Comparison of ENCODE assay signal across 12 mouse cellular contexts in genomic region chr7:100392265-100392664, GRCm38 (mm10). TPM values are rescaled to one million over a fixed set of nuclear protein-coding genes. Genes with fewer than 3 reads are reported as not detected.
DNase-seq lines count a peak whose midpoint lies in the region; ATAC-seq and TF ChIP-seq lines count a peak whose summit lies in the region.
"Had no signal": no experiment of that assay in that cellular context is flagged by ENCODE, and none has a peak within 500 bp of the region (broad histone marks: within the 10 kb centered on the region; RNA-seq: fewer than 3 reads in every experiment).

No protein-coding gene starts in this region.

- H3K9ac ChIP-seq in intestine, postnatal 0 days (ENCODE audit: low read depth, low read length) = no peak overlapping the region
- H3K9ac ChIP-seq in intestine, embryonic 16.5 days (ENCODE audit: low read depth, low read length) = no peak overlapping the region
- H3K9ac ChIP-seq in midbrain, embryonic 14.5 days (replicated peaks; ENCODE audit: low read length) = no peak overlapping the region
- H3K9ac ChIP-seq in midbrain, embryonic 13.5 days (replicated peaks) = no peak overlapping the region
- H3K9ac ChIP-seq: lung, embryonic 15.5 days; neural tube, embryonic 13.5 days had no signal

- H3K4me2 ChIP-seq in intestine, postnatal 0 days (replicated peaks; ENCODE audit: low read depth) = no peak overlapping the region
- H3K4me2 ChIP-seq in intestine, embryonic 16.5 days (ENCODE audit: low read depth, low read length) = no peak overlapping the region
- H3K4me2 ChIP-seq in midbrain, embryonic 14.5 days (ENCODE audit: low read length) = no peak overlapping the region
- H3K4me2 ChIP-seq in midbrain, embryonic 13.5 days (replicated peaks) = no peak overlapping the region
- H3K4me2 ChIP-seq: lung, embryonic 15.5 days; neural tube, embryonic 13.5 days had no signal

- no peaks in the 10 kb centered on the region for H3K9me3 ChIP-seq in intestine, postnatal 0 days (ENCODE audit: control insufficient read depth)
- no peaks in the 10 kb centered on the region for H3K9me3 ChIP-seq in intestine, embryonic 16.5 days (ENCODE audit: control insufficient read depth, low read length)
- H3K9me3 ChIP-seq in midbrain, embryonic 14.5 days (ENCODE audit: control insufficient read depth, low read length) = no peaks in the 10 kb centered on the region
- no peaks in the 10 kb centered on the region for H3K9me3 ChIP-seq in midbrain, embryonic 13.5 days
- H3K9me3 ChIP-seq: lung, embryonic 15.5 days; neural tube, embryonic 13.5 days had no signal

- H3K27ac ChIP-seq in intestine, postnatal 0 days (ENCODE audit: low read depth, low read length) = no peak overlapping the region
- H3K27ac ChIP-seq in intestine, embryonic 16.5 days (ENCODE audit: low read length) = no peak overlapping the region
- H3K27ac ChIP-seq in midbrain, embryonic 14.5 days (replicated peaks; ENCODE audit: low read depth, low read length) = no peak overlapping the region
- H3K27ac ChIP-seq in midbrain, embryonic 13.5 days = no peak overlapping the region
- H3K27ac ChIP-seq: lung, embryonic 15.5 days; neural tube, embryonic 13.5 days had no signal

- H3K4me3 ChIP-seq in intestine, postnatal 0 days (ENCODE audit: low read depth, low read length) = no peak overlapping the region
- no peak overlapping the region for H3K4me3 ChIP-seq in intestine, embryonic 16.5 days (ENCODE audit: low read length)
- no peak overlapping the region for H3K4me3 ChIP-seq in midbrain, embryonic 14.5 days (replicated peaks; ENCODE audit: low read depth, low read length)
- no peak overlapping the region for H3K4me3 ChIP-seq in midbrain, embryonic 13.5 days (replicated peaks)
- H3K4me3 ChIP-seq: lung, embryonic 15.5 days; neural tube, embryonic 13.5 days had no signal

- WGBS in intestine, postnatal 0 days = 82% methylated on average over 2 of the region's 2 CpGs
- 81% methylated on average over 2 of the region's 2 CpGs for WGBS in intestine, embryonic 16.5 days
- 83% methylated on average over 2 of the region's 2 CpGs for WGBS in midbrain, embryonic 14.5 days
- 79% methylated on average over 2 of the region's 2 CpGs for WGBS in midbrain, embryonic 13.5 days

- peaks cover 34% of the 10 kb centered on the region for H3K36me3 ChIP-seq in intestine, postnatal 0 days (ENCODE audit: control insufficient read depth, insufficient read depth)
- H3K36me3 ChIP-seq in intestine, embryonic 16.5 days (ENCODE audit: control insufficient read depth, insufficient read depth, low read length) = peaks cover 8% of the 10 kb centered on the region
- peaks cover 76% of the 10 kb centered on the region for H3K36me3 ChIP-seq in midbrain, embryonic 14.5 days (ENCODE audit: control insufficient read depth, insufficient read depth, low read length)
- peaks cover 79% of the 10 kb centered on the region for H3K36me3 ChIP-seq in midbrain, embryonic 13.5 days

- no peaks in the 10 kb centered on the region for H3K4me1 ChIP-seq in intestine, postnatal 0 days (replicated peaks; ENCODE audit: control insufficient read depth, insufficient read depth, low read length)
- no peaks in the 10 kb centered on the region for H3K4me1 ChIP-seq in intestine, embryonic 16.5 days (ENCODE audit: control insufficient read depth, insufficient read depth, low read length)
- H3K4me1 ChIP-seq in midbrain, embryonic 14.5 days (ENCODE audit: control insufficient read depth, insufficient read depth, low read length) = no peaks in the 10 kb centered on the region
- no peaks in the 10 kb centered on the region for H3K4me1 ChIP-seq in midbrain, embryonic 13.5 days (replicated peaks)
- H3K4me1 ChIP-seq: lung, embryonic 15.5 days; neural tube, embryonic 13.5 days had no signal

- TF ChIP-seq CTCF in intestine, postnatal 0 days (IDR thresholded peaks at IDR 0.05; ENCODE audit: low read depth) = peak; percentile 53

- no peak for ATAC-seq in intestine, postnatal 0 days
- no peak for ATAC-seq in intestine, embryonic 16.5 days
- ATAC-seq in midbrain, embryonic 14.5 days (ENCODE audit: low FRiP score, low TSS enrichment) = no peak
- ATAC-seq in midbrain, embryonic 13.5 days = no peak
- no peak for ATAC-seq in megakaryocyte progenitor cell, adult 5-6 weeks (replicated peaks; ENCODE audit: poor library complexity)

- H3K27me3 ChIP-seq in intestine, postnatal 0 days (replicated peaks; ENCODE audit: control insufficient read depth, insufficient read depth, low read length) = no peaks in the 10 kb centered on the region
- H3K27me3 ChIP-seq in intestine, embryonic 16.5 days (replicated peaks; ENCODE audit: control insufficient read depth, insufficient read depth, low read length) = no peaks in the 10 kb centered on the region
- no peaks in the 10 kb centered on the region for H3K27me3 ChIP-seq in midbrain, embryonic 14.5 days (ENCODE audit: control insufficient read depth, insufficient read depth, low read length)
- no peaks in the 10 kb centered on the region for H3K27me3 ChIP-seq in midbrain, embryonic 13.5 days
- H3K27me3 ChIP-seq: lung, embryonic 15.5 days; neural tube, embryonic 13.5 days had no signal

- DNase-seq in adrenal gland, postnatal 25 days = peak; percentile 10
- no peak for DNase-seq in adrenal gland, adult (ENCODE audit: inconsistent age in 2 of 2, low spot score in 1 of 2)
- DNase-seq in midbrain, embryonic 14.5 days = peak; percentile 18
- DNase-seq in mesoderm, embryonic 11.5 days (ENCODE audit: low read depth, low spot score) = peak; percentile 6
- DNase-seq: B cell, adult 2 months; cerebellum, adult 18-20 months had no signal

RNA-seq across cellular contexts. Expression of gene Ppme1, which starts 20.2 kb away (rescaled TPM):
- 54.5 and 70.6 TPM in 2 replicates for total RNA-seq in adrenal gland, postnatal 25 days (2021)
- polyA plus RNA-seq in intestine, postnatal 0 days (2015; fragmentation: Nextera tagmentation; extraction: Ambion mirVana) = 22.7 and 23.5 TPM in 2 replicates
- polyA plus RNA-seq in intestine, embryonic 16.5 days (2015; fragmentation: Nextera tagmentation; extraction: Ambion mirVana) = 47.0 and 52.4 TPM in 2 replicates
- polyA plus RNA-seq in midbrain, embryonic 14.5 days (2014; fragmentation: Nextera tagmentation; extraction: Ambion mirVana) = 125 and 160 TPM in 2 replicates
- polyA plus RNA-seq in midbrain, embryonic 13.5 days (2015; fragmentation: Nextera tagmentation; extraction: Ambion mirVana) = 139 and 144 TPM in 2 replicates
- total RNA-seq in megakaryocyte progenitor cell, adult 5-6 weeks (2015) = 13.5 and 17.6 TPM in 2 replicates
- total RNA-seq in megakaryocyte progenitor cell, adult 5-6 weeks (2017) = 39.5 and 43.5 TPM in 2 replicates

RNA-seq across cellular contexts. Expression of gene C2cd3, which starts 20.2 kb away (rescaled TPM):
- 26.6 and 27.9 TPM in 2 replicates for total RNA-seq in adrenal gland, postnatal 25 days (2021)
- 4.5 and 5.7 TPM in 2 replicates for polyA plus RNA-seq in intestine, postnatal 0 days (2015; fragmentation: Nextera tagmentation; extraction: Ambion mirVana)
- polyA plus RNA-seq in intestine, embryonic 16.5 days (2015; fragmentation: Nextera tagmentation; extraction: Ambion mirVana) = 11.6 and 12.1 TPM in 2 replicates
- 27.7 and 28.7 TPM in 2 replicates for polyA plus RNA-seq in midbrain, embryonic 14.5 days (2014; fragmentation: Nextera tagmentation; extraction: Ambion mirVana)
- 25.7 and 28.7 TPM in 2 replicates for polyA plus RNA-seq in midbrain, embryonic 13.5 days (2015; fragmentation: Nextera tagmentation; extraction: Ambion mirVana)
- total RNA-seq in megakaryocyte progenitor cell, adult 5-6 weeks (2015) = 64.0 and 65.5 TPM in 2 replicates
- total RNA-seq in megakaryocyte progenitor cell, adult 5-6 weeks (2017) = 23.0 and 26.6 TPM in 2 replicates

Comparison
In these comparisons a context has a peak if more than half of its experiments do, and no peak if none do; other contexts are left out.
1. DNase-seq: peak in adrenal gland, postnatal 25 days (single experiment), midbrain, embryonic 14.5 days (single experiment) and mesoderm, embryonic 11.5 days (single experiment); none in adrenal gland, adult (0 of 2).